In genomic region chr8:123345856-123346255, GRCm38 (mm10) we compare ENCODE assay signal across 13 mouse cellular contexts. TPM values are rescaled to one million over a fixed set of nuclear protein-coding genes. Genes with fewer than 3 reads are reported as not detected.
"Had no signal": no experiment of that assay in that cellular context is flagged by ENCODE, and none has a peak within 500 bp of the region (broad histone marks: within the 10 kb centered on the region; RNA-seq: fewer than 3 reads in every experiment).

No protein-coding gene starts in this region.

- H3K4me2 ChIP-seq: limb, embryonic 13.5 days; liver, embryonic 12.5 days; liver, embryonic 15.5 days; midbrain, embryonic 12.5 days had no signal

- DNase-seq: kidney, adult 8-10 months; liver; lung, adult 18-20 months; thymus, adult 2 months; thymus, postnatal 14 days; thymus, postnatal 4 days had no signal

- H3K9ac ChIP-seq: limb, embryonic 13.5 days; liver, embryonic 12.5 days; liver, embryonic 15.5 days; midbrain, embryonic 12.5 days had no signal

- H3K4me1 ChIP-seq: midbrain, embryonic 12.5 days had no signal

- H3K27me3 ChIP-seq: limb, embryonic 13.5 days; liver, embryonic 12.5 days; liver, embryonic 15.5 days; midbrain, embryonic 12.5 days had no signal

- H3K4me3 ChIP-seq: limb, embryonic 10.5 days; limb, embryonic 13.5 days; liver, embryonic 12.5 days; liver, embryonic 15.5 days; midbrain, embryonic 12.5 days had no signal

- H3K36me3 ChIP-seq: limb, embryonic 10.5 days; limb, embryonic 13.5 days; liver, embryonic 12.5 days; liver, embryonic 15.5 days had no signal

- ATAC-seq: liver, embryonic 12.5 days had no signal

- H3K27ac ChIP-seq: limb, embryonic 10.5 days; limb, embryonic 13.5 days; liver, embryonic 12.5 days; liver, embryonic 15.5 days; macrophage; midbrain, embryonic 12.5 days had no signal

- H3K9me3 ChIP-seq: limb, embryonic 10.5 days; limb, embryonic 13.5 days; liver, embryonic 12.5 days; liver, embryonic 15.5 days; midbrain, embryonic 12.5 days had no signal

RNA-seq across cellular contexts. Expression of gene Spire2, which starts 13.3 kb away (rescaled TPM):
- total RNA-seq: megakaryocyte, adult 5-6 weeks had no signal
- polyA plus RNA-seq: macrophage had no signal
